Mouse (Mus musculus) heart, embryonic 12.5 days (tissue): ENCODE data around the gene Stx19. TPM values are rescaled to one million over a fixed set of nuclear protein-coding genes. Genes with fewer than 3 reads are reported as not detected.

ENCODE experiments used
- ATAC-seq: fragments of 200-750 bp; cut with Nextera tagmentation; 2 replicates; pipeline ENCODE4 v1.8.0; 2017; ENCODE audit warnings: moderate TSS enrichment, moderate library complexity; ENCODE audit not compliant: insufficient number of reproducible peaks, low FRiP score
- H3K27ac ChIP-seq: fragments of 300-500 bp; sonication (generic); 2 replicates; pipeline ENCODE4 v1.5.1; 2016; ENCODE audit warnings: mild to moderate bottlenecking, moderate library complexity; ENCODE audit not compliant: poor library complexity, severe bottlenecking
- H3K27me3 ChIP-seq: fragments of 300-500 bp; sonication (generic); replicated peaks from 2 replicates; pipeline ENCODE4 v1.6.1; 2016; ENCODE audit warnings: mild to moderate bottlenecking, moderate library complexity
- H3K36me3 ChIP-seq: fragments of 300-500 bp; sonication (generic); 2 replicates; pipeline ENCODE4 v1.6.1; 2016; ENCODE audit warnings: mild to moderate bottlenecking, moderate library complexity
- H3K4me1 ChIP-seq: fragments of 300-500 bp; sonication (generic); replicated peaks from 2 replicates; pipeline ENCODE4 v1.6.1; 2016; ENCODE audit warnings: mild to moderate bottlenecking
- H3K4me2 ChIP-seq: fragments of 300-500 bp; sonication (generic); 2 replicates; pipeline ENCODE4 v1.6.1; 2016; ENCODE audit warnings: mild to moderate bottlenecking, moderate library complexity
- H3K4me3 ChIP-seq: fragments of 300-500 bp; sonication (generic); 2 replicates; pipeline ENCODE4 v1.5.1; 2016; ENCODE audit warnings: mild to moderate bottlenecking
- H3K9ac ChIP-seq: fragments of 300-500 bp; sonication (generic); 2 replicates; pipeline ENCODE4 v1.6.1; 2016; ENCODE audit warnings: mild to moderate bottlenecking, moderate library complexity
- H3K9me3 ChIP-seq: fragments of 300-500 bp; sonication (generic); replicated peaks from 2 replicates; pipeline ENCODE4 v1.6.1; 2016; ENCODE audit warnings: mild to moderate bottlenecking, moderate library complexity
- WGBS: fragments of 180-500 bp; shearing (Covaris S2); methylation state at CpG from one replicate; pipeline ENCODE4 v1.1.7; 2016; 5-methylcytosine and 5-hydroxymethylcytosine counted together
- polyA plus RNA-seq: library from polyadenylated mRNA; unstranded; fragments of >200 nt; fragmentation: Nextera tagmentation; extraction: Ambion mirVana; gene quantifications from 2 replicates; pipeline ENCODE4 v1.2.1, GENCODE M21; 2016

The Stx19 gene
- polyA plus RNA-seq, 1 experiment from 2014 or later, result 0.24 TPM

- Histone ChIP-seq H3K27ac (no peak overlapping the region), H3K36me3 (peaks cover 11% of the 10 kb centered on the region), H3K4me1 (peaks cover 6% of the 10 kb centered on the region; the same call in 1 of the 2 replicates), H3K4me2 (no peak overlapping the region), H3K9ac (no peak overlapping the region), H3K27me3 (no peaks in the 10 kb centered on the region), H3K9me3 (no peaks in the 10 kb centered on the region), H3K4me3 (no peak overlapping the region)
- ATAC-seq, result no peak
- WGBS, result 62% methylated on average over 8 of the region's 8 CpGs
Observed at GRCm38 (mm10) chr16:62807249-62807979, 7.1 kb upstream of the Stx19 start.

- H3K36me3 ChIP-seq, result no peaks in the 10 kb centered on the region
- WGBS, result 72% methylated on average over 4 of the region's 4 CpGs
- no peak overlapping the region for H3K9ac ChIP-seq
- no peaks in the 10 kb centered on the region for H3K27me3 ChIP-seq
- ATAC-seq, result no peak
- H3K4me2 ChIP-seq, result no peak overlapping the region
- H3K4me3 ChIP-seq, result no peak overlapping the region
- H3K4me1 ChIP-seq, result peaks cover 6% of the 10 kb centered on the region; the same call in 1 of the 2 replicates
- no peak overlapping the region for H3K27ac ChIP-seq
- H3K9me3 ChIP-seq, result no peaks in the 10 kb centered on the region
Observed at GRCm38 (mm10) chr16:62810855-62811254, 3.6 kb upstream of the Stx19 start.

DNA sequence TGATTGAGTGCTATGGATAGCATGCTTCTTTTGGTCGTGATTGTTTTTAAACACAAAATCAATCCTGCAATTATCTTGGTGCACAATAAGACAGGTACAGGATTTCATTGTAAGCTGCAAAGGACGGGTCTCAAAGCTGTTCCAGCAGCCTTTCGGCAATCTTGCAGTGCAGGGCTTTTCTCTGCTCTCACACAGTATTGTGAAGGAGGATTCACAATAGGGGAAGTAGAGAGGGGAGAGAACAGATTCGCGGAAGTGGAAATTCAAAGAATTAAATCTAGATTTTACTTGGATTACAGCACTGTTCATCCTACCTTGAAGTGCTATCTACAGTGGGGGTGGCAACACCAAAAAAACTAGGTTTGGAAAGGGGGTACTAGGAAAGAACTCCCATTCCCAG lies 686 bp upstream of the Stx19 start:
- H3K4me2 ChIP-seq, result no peak overlapping the region
- H3K9ac ChIP-seq, result no peak overlapping the region
- no peaks in the 10 kb centered on the region for H3K4me1 ChIP-seq
- no peak for ATAC-seq
- no peaks in the 10 kb centered on the region for H3K9me3 ChIP-seq
- H3K27me3 ChIP-seq, result no peaks in the 10 kb centered on the region
- H3K4me3 ChIP-seq, result no peak overlapping the region
- WGBS, result 84% methylated on average over 5 of the region's 5 CpGs
- no peaks in the 10 kb centered on the region for H3K36me3 ChIP-seq
- no peak overlapping the region for H3K27ac ChIP-seq

DNA sequence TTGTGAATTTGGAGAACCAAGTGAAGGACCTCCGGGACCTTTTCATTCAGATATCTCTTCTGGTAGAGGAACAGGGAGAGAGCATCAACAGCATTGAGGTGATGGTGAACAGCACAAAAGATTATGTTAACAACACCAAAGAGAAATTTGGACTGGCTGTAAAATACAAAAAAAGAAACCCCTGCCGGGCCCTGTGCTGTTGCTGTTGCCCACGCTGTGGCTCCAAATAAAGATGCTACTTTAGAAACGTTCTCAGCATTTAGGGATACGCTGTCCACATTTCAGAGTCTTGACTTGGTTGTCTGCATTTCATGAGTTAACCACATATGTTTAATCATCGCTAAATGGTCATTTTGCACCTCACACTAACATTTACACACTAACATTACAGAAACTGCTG lies 8.0 kb downstream of the Stx19 start:
- 94% methylated on average over 6 of the region's 6 CpGs for WGBS
- no peak overlapping the region for H3K4me3 ChIP-seq

GRCm38 (mm10) chr16:62826156-62827001 lies 11.9 kb downstream of the Stx19 start:
- Histone ChIP-seq H3K27me3 (no peaks in the 10 kb centered on the region), H3K4me1 (no peaks in the 10 kb centered on the region), H3K36me3 (0 out of 2 replicates have a peak, but pooled peaks cover 3% of the 10 kb centered on the region), H3K27ac (no peak overlapping the region), H3K4me2 (no peak overlapping the region), H3K4me3 (no peak overlapping the region), H3K9ac (no peak overlapping the region), H3K9me3 (no peaks in the 10 kb centered on the region)
- no peak for ATAC-seq
- WGBS, result 68% methylated on average over 12 of the region's 12 CpGs

More for the DNA sequence above, 8.0 kb downstream of the Stx19 start:
- Histone ChIP-seq H3K4me2 (no peak overlapping the region), H3K36me3 (no peaks in the 10 kb centered on the region), H3K27ac (no peak overlapping the region), H3K27me3 (no peaks in the 10 kb centered on the region), H3K9ac (no peak overlapping the region), H3K9me3 (no peaks in the 10 kb centered on the region), H3K4me1 (no peaks in the 10 kb centered on the region)
- ATAC-seq, result no peak

GRCm38 (mm10) chr16:62832027-62832426 lies 17.6 kb downstream of the Stx19 start:
- Histone ChIP-seq H3K9ac (no peak overlapping the region), H3K36me3 (0 out of 2 replicates have a peak, but pooled peaks cover 3% of the 10 kb centered on the region), H3K4me1 (no peaks in the 10 kb centered on the region), H3K4me3 (no peak overlapping the region), H3K9me3 (no peaks in the 10 kb centered on the region), H3K4me2 (no peak overlapping the region), H3K27me3 (no peaks in the 10 kb centered on the region), H3K27ac (no peak overlapping the region)
- ATAC-seq, result no peak
- 81% methylated on average over 2 of the region's 2 CpGs for WGBS

DNA sequence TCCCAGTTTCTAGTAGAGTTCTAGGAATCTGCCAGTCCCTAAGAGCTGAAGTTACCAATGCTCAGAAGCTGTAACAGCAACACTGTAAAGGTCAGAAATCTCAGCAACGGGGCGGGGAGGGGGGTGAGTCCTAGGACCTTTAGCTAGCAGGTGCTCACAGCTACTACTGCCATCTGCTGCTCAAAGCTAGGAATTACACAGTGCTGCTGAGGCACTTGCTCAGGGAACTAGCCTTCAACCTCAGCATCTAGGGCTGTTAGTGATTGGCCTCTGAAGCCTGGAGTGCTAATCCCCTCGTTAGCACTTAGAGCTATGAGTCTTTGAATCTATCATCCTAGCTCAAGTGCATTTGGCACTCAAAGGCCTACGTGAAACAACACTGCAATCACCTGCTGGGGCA lies 18.0 kb downstream of the Stx19 start:
- 14% methylated on average over 4 of the region's 4 CpGs for WGBS
- no peak for ATAC-seq
- H3K4me2 ChIP-seq, result no peak overlapping the region

DNA sequence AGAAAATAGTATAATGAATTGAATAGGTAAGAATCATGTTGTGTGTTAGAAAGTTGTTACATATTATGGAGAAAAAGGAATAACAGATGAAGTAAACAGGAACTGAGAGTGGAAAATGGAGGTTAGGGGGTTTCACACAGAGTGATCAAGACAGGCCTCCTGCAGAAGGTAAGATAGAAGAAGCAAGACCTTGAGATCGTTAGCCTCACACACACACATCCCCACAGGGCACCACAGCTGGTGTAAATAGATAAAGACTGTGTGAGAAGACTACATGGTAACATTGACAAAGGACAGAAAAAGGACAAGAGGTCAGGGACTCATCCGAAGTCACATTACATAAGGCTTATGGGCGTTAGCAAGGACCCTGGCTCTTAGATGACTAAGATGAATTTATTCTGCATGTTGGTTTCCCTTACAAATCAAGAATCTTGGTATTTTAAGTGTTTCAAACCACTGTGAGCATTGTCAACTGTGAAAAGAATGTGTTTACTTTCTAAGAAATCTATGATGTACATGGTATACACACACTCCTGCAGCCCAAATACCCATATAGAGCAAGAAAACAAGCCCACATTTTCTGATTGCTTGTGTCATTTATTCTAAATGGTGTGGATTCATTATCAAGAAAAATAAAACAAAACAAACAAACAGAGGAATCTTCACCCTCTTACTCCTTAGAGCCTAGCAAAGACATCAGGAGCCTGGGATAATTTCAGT lies 19.7 kb downstream of the Stx19 start:
- H3K4me1 ChIP-seq, result no peaks in the 10 kb centered on the region
- peak; percentile 85 for ATAC-seq
- 38% methylated on average over 3 of the region's 3 CpGs for WGBS
- H3K27ac ChIP-seq, result no peak overlapping the region
- no peaks in the 10 kb centered on the region for H3K27me3 ChIP-seq
- H3K4me3 ChIP-seq, result no peak overlapping the region
- H3K4me2 ChIP-seq, result no peak overlapping the region
- no peaks in the 10 kb centered on the region for H3K9me3 ChIP-seq
- H3K9ac ChIP-seq, result no peak overlapping the region
- 0 out of 2 replicates have a peak, but pooled peaks cover 3% of the 10 kb centered on the region for H3K36me3 ChIP-seq

More for the DNA sequence above, 18.0 kb downstream of the Stx19 start:
- no peaks in the 10 kb centered on the region for H3K27me3 ChIP-seq
- no peak overlapping the region for H3K4me3 ChIP-seq
- 0 out of 2 replicates have a peak, but pooled peaks cover 3% of the 10 kb centered on the region for H3K36me3 ChIP-seq
- no peak overlapping the region for H3K9ac ChIP-seq
- no peak overlapping the region for H3K27ac ChIP-seq
- H3K9me3 ChIP-seq, result no peaks in the 10 kb centered on the region
- no peaks in the 10 kb centered on the region for H3K4me1 ChIP-seq

DNA sequence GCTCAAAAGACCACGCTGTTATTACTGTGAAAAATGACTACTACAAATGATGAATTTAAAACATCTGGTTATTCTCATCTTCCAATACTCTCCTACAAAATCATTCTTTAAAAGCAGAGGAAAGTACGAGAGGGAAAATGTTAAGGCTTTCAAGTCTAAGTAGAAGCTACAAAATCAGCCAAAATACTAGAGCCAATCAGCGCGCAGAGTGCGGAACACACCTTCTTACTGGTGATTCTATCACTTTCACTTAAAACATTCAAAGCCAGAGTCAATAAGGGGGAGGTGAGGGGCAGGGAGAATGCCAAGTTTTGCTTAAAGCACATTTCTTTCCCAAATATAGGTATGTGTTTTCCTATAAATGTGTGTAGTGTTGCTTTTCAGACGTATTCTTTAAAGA lies 30.9 kb downstream of the Stx19 start:
- Histone ChIP-seq H3K36me3 (no peaks in the 10 kb centered on the region), H3K9ac (no peak overlapping the region), H3K27me3 (no peaks in the 10 kb centered on the region), H3K4me2 (no peak overlapping the region), H3K4me3 (no peak overlapping the region), H3K9me3 (no peaks in the 10 kb centered on the region), H3K27ac (no peak overlapping the region), H3K4me1 (0 out of 2 replicates have a peak, but pooled peaks cover 4% of the 10 kb centered on the region)
- no peak for ATAC-seq
- 86% methylated on average over 6 of the region's 6 CpGs for WGBS

DNA sequence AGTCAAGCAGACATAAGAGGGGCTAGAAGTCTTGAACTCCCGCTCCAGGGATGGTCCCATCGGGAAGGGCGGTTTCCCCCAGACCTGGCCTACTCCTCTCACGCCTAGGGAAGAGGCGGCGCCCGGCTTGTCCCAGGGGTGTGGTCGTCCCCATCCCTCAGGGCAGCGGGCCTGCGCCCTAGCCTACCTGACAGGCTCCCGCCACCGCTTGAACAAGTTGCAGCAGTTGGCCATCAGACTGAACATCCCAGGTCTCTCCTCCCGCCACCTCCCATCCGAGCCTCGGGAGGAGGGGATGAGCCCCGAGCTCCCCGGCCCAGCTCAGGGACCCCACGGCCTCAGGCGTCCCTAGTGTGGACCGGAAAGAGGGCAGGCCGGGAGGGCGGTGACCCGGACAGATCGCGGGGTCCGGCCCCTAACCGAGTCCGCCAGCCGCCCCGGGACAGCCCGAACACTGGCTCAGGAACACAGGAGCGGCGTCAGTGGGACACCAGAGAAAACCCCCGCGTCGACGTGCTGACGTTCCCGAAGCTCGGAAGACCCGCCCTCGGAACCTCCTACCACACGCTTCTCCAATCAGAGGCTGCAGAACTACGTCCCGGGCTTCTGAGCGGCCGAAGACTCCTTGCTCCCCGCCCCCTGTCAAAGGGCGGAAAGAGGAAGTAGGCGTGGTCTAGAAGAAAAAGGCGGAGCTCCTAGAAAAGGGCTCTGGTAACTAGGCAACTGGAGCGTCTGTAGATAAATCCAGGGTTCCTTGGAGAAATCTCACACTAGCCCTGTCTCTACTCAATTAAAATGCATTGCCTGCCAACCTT lies 32.2 kb downstream of the Stx19 start, which contains the start of gene Arl13b:
Gene Arl13b (minus strand): TSS at position 543 of the 815 bp plus-strand sequence.
- peak; percentile 100 for ATAC-seq
- WGBS, result under 1% methylated on average over 52 of the region's 52 CpGs

More for the DNA sequence above, 32.2 kb downstream of the Stx19 start, which contains the start of gene Arl13b:
- no peaks in the 10 kb centered on the region for H3K36me3 ChIP-seq
- H3K4me3 ChIP-seq, result peak within 1 kb of the TSS; percentile 97
- no peaks in the 10 kb centered on the region for H3K27me3 ChIP-seq
- H3K27ac ChIP-seq, result peak within 1 kb of the TSS; percentile 77; the same call in 1 of the 2 replicates
- H3K4me1 ChIP-seq, result 0 out of 2 replicates have a peak, but pooled peaks cover 4% of the 10 kb centered on the region
- peak within 1 kb of the TSS; percentile 96 for H3K4me2 ChIP-seq
- peak within 1 kb of the TSS; percentile 87 for H3K9ac ChIP-seq
- no peaks in the 10 kb centered on the region for H3K9me3 ChIP-seq
